Mouse (Mus musculus): ENCODE measurements around the gene Tmem190. TPM values are rescaled to one million over a fixed set of nuclear protein-coding genes. Genes with fewer than 3 reads are reported as not detected.

The Tmem190 gene
- total RNA-seq (2014; fragmentation: Nextera tagmentation) (not detected in 2 replicates), total RNA-seq (2017) (0.41 TPM in 1 of 2 replicates, not detected in the other), polyA plus RNA-seq (2012) (not detected in 2 replicates)

DNA sequence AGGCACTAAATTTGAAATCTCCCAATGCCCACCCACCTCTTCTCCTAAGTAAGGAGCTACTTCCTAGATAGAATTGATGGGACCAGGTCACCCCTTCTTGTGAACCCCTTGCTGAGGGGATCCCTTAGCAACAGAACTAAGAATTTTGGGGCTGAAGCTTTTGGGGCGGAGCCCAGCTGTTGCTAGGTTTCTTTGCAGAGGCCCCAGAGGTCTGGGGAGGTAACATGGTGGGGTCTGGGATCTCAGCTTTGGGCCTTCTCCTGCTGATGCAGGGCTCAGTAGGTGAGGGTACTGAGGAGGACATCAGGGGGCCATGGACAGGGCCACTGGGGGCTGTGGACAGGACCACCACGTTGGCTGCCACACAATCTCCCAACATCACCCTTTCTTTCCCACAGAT is at the start of gene Tmem190, which contains the start of gene Il11:
Tmem190 (plus strand) TSS at position 179 of the 400 bp plus-strand sequence.
Il11 (minus strand) TSS at position 101 of the 400 bp plus-strand sequence.
- Histone ChIP-seq H3K9me3 (replicated peaks) (no peaks in the 10 kb centered on the region), H3K4me1 (ENCODE audit: insufficient read depth, low read depth, low read length) (peaks cover 89% of the 10 kb centered on the region), H3K36me3 (replicated peaks) (peaks cover 47% of the 10 kb centered on the region), H3K4me3 (ENCODE audit: low read depth, low read length) (peak within 1 kb of the TSS; percentile 37; the same call in 1 of the 2 replicates), H3K27me3 (ENCODE audit: insufficient read depth, low read length) (peaks cover 8% of the 10 kb centered on the region)
- DNase-seq (ENCODE audit: low spot score), result no peak
- ATAC-seq (ENCODE audit: extremely low read depth, insufficient number of reproducible peaks, low FRiP score, poor library complexity, severe bottlenecking), result no peak
- TF ChIP-seq GATA2 (IDR thresholded peaks at IDR 0.05; ENCODE audit: borderline replicate concordance, low read depth, low read length) (no peak), POLR2AphosphoS5 (IDR thresholded peaks at IDR 0.05; ENCODE audit: insufficient replicate concordance, low read depth, low read length) (no peak), GATA1 (IDR thresholded peaks at IDR 0.05; ENCODE audit: borderline replicate concordance, low read length) (no peak), CTCF (IDR thresholded peaks at IDR 0.05; ENCODE audit: low read depth, low read length) (no peak), TAL1 (conservative IDR thresholded peaks at IDR 0.05; ENCODE audit: low read depth, low read length) (no peak)

- H3K9me3 ChIP-seq (replicated peaks), result no peaks in the 10 kb centered on the region
- ATAC-seq (ENCODE audit: extremely low read depth, insufficient number of reproducible peaks, low FRiP score, poor library complexity, severe bottlenecking) (no peak), DNase-seq (ENCODE audit: low spot score) (no peak)
- peaks cover 7% of the 10 kb centered on the region; the same call in 1 of the 2 replicates for H3K27me3 ChIP-seq (ENCODE audit: insufficient read depth, low read length)
- H3K4me3 ChIP-seq (ENCODE audit: low read depth, low read length), result no peak overlapping the region
- H3K36me3 ChIP-seq (replicated peaks), result no peaks in the 10 kb centered on the region
- peaks cover 15% of the 10 kb centered on the region for H3K4me1 ChIP-seq (ENCODE audit: insufficient read depth, low read depth, low read length)
- no peak for TF ChIP-seq GATA2 (IDR thresholded peaks at IDR 0.05; ENCODE audit: borderline replicate concordance, low read depth, low read length)
- no peak for TF ChIP-seq POLR2AphosphoS5 (IDR thresholded peaks at IDR 0.05; ENCODE audit: insufficient replicate concordance, low read depth, low read length)
- no peak for TF ChIP-seq GATA1 (IDR thresholded peaks at IDR 0.05; ENCODE audit: borderline replicate concordance, low read length)
- TF ChIP-seq TAL1 (conservative IDR thresholded peaks at IDR 0.05; ENCODE audit: low read depth, low read length), result no peak
- no peak for TF ChIP-seq CTCF (IDR thresholded peaks at IDR 0.05; ENCODE audit: low read depth, low read length)
Measured at GRCm38 (mm10) chr7:4732968-4733392, 49.8 kb upstream of the Tmem190 start.

GRCm38 (mm10) chr7:4739041-4739543 is 43.6 kb upstream of the Tmem190 start:
- DNase-seq (ENCODE audit: low spot score) (no peak), ATAC-seq (ENCODE audit: extremely low read depth, insufficient number of reproducible peaks, low FRiP score, poor library complexity, severe bottlenecking) (no peak)
- no peaks in the 10 kb centered on the region for H3K9me3 ChIP-seq (replicated peaks)
- H3K4me1 ChIP-seq (ENCODE audit: insufficient read depth, low read depth, low read length), result peaks cover 47% of the 10 kb centered on the region
- peaks cover 4% of the 10 kb centered on the region; the same call in 1 of the 2 replicates for H3K27me3 ChIP-seq (ENCODE audit: insufficient read depth, low read length)
- TF ChIP-seq CTCF (IDR thresholded peaks at IDR 0.05; ENCODE audit: low read depth, low read length) (no peak), GATA2 (IDR thresholded peaks at IDR 0.05; ENCODE audit: borderline replicate concordance, low read depth, low read length) (no peak), GATA1 (IDR thresholded peaks at IDR 0.05; ENCODE audit: borderline replicate concordance, low read length) (no peak), POLR2AphosphoS5 (IDR thresholded peaks at IDR 0.05; ENCODE audit: insufficient replicate concordance, low read depth, low read length) (no peak), TAL1 (conservative IDR thresholded peaks at IDR 0.05; ENCODE audit: low read depth, low read length) (no peak)
- H3K4me3 ChIP-seq (ENCODE audit: low read depth, low read length), result peak overlapping the region; percentile 66
- peaks cover 25% of the 10 kb centered on the region for H3K36me3 ChIP-seq (replicated peaks)

GRCm38 (mm10) chr7:4739544-4740275 is 43.0 kb upstream of the Tmem190 start, which contains the start of gene Kmt5c:
Gene Kmt5c, plus strand, starts transcription at chr7:4740115.
- TF ChIP-seq GATA1 (IDR thresholded peaks at IDR 0.05; ENCODE audit: borderline replicate concordance, low read length), result no peak
- no peak for TF ChIP-seq POLR2AphosphoS5 (IDR thresholded peaks at IDR 0.05; ENCODE audit: insufficient replicate concordance, low read depth, low read length)
- TF ChIP-seq CTCF (IDR thresholded peaks at IDR 0.05; ENCODE audit: low read depth, low read length), result no peak
- TF ChIP-seq TAL1 (conservative IDR thresholded peaks at IDR 0.05; ENCODE audit: low read depth, low read length), result no peak
- no peak for TF ChIP-seq GATA2 (IDR thresholded peaks at IDR 0.05; ENCODE audit: borderline replicate concordance, low read depth, low read length)
- peaks cover 4% of the 10 kb centered on the region; the same call in 1 of the 2 replicates for H3K27me3 ChIP-seq (ENCODE audit: insufficient read depth, low read length)
- peak; percentile 84 for ATAC-seq (ENCODE audit: extremely low read depth, insufficient number of reproducible peaks, low FRiP score, poor library complexity, severe bottlenecking)
- no peaks in the 10 kb centered on the region for H3K9me3 ChIP-seq (replicated peaks)
- peaks cover 53% of the 10 kb centered on the region for H3K4me1 ChIP-seq (ENCODE audit: insufficient read depth, low read depth, low read length)
- peak within 1 kb of the TSS; percentile 80 for H3K4me3 ChIP-seq (ENCODE audit: low read depth, low read length)
- H3K36me3 ChIP-seq (replicated peaks), result peaks cover 31% of the 10 kb centered on the region
- peak; percentile 93 for DNase-seq (ENCODE audit: low spot score)

- H3K4me1 ChIP-seq (ENCODE audit: insufficient read depth, low read depth, low read length), result peaks cover 57% of the 10 kb centered on the region
- peaks cover 36% of the 10 kb centered on the region for H3K36me3 ChIP-seq (replicated peaks)
- H3K9me3 ChIP-seq (replicated peaks), result no peaks in the 10 kb centered on the region
- no peak for ATAC-seq (ENCODE audit: extremely low read depth, insufficient number of reproducible peaks, low FRiP score, poor library complexity, severe bottlenecking)
- H3K27me3 ChIP-seq (ENCODE audit: insufficient read depth, low read length), result no peaks in the 10 kb centered on the region
- TF ChIP-seq POLR2AphosphoS5 (IDR thresholded peaks at IDR 0.05; ENCODE audit: insufficient replicate concordance, low read depth, low read length) (0 out of 2 replicates have a peak, but pooled peaks have one; percentile 37), CTCF (IDR thresholded peaks at IDR 0.05; ENCODE audit: low read depth, low read length) (no peak)
- H3K4me3 ChIP-seq (ENCODE audit: low read depth, low read length), result peak overlapping the region; percentile 80
- no peak for DNase-seq (ENCODE audit: low spot score)
Measured at GRCm38 (mm10) chr7:4740309-4740727, 42.4 kb upstream of the Tmem190 start.

DNA sequence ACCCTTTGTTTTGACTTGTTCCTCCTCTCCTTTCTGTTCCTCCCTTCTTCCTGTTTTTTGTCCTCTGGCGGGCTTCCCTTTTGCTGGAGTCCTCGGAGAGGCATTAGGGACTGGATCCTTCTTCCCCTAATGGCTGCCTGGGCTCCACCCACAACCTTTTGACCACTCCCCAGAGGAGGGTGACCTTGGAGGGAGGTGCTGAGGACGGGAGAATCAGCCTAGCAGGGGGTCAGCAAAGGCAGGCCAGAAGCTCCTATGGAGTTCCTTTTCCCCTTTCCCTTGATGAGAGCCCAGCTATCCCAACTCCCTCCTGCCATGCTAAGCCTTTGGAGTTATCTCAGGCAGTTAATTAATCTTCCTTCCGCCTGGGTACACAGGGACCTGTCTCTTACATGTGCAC is 41.6 kb upstream of the Tmem190 start:
- Histone ChIP-seq H3K36me3 (replicated peaks) (peaks cover 45% of the 10 kb centered on the region), H3K27me3 (ENCODE audit: insufficient read depth, low read length) (no peaks in the 10 kb centered on the region), H3K4me1 (ENCODE audit: insufficient read depth, low read depth, low read length) (peaks cover 65% of the 10 kb centered on the region), H3K4me3 (ENCODE audit: low read depth, low read length) (peak overlapping the region; percentile 80), H3K9me3 (replicated peaks) (no peaks in the 10 kb centered on the region)
- TF ChIP-seq GATA2 (IDR thresholded peaks at IDR 0.05; ENCODE audit: borderline replicate concordance, low read depth, low read length), result no peak
- no peak for TF ChIP-seq GATA1 (IDR thresholded peaks at IDR 0.05; ENCODE audit: borderline replicate concordance, low read length)
- TF ChIP-seq CTCF (IDR thresholded peaks at IDR 0.05; ENCODE audit: low read depth, low read length), result no peak
- TF ChIP-seq TAL1 (conservative IDR thresholded peaks at IDR 0.05; ENCODE audit: low read depth, low read length), result no peak
- TF ChIP-seq POLR2AphosphoS5 (IDR thresholded peaks at IDR 0.05; ENCODE audit: insufficient replicate concordance, low read depth, low read length), result no peak
- ATAC-seq (ENCODE audit: extremely low read depth, insufficient number of reproducible peaks, low FRiP score, poor library complexity, severe bottlenecking), result peak; percentile 23
- DNase-seq (ENCODE audit: low spot score), result peak; percentile 78

Data from G1E (cell line).